Mouse (Mus musculus): ENCODE data around the gene Rgcc.
A peak's percentile ranks its signal among the peaks of the same experiment; 100 is the strongest.

Gene Rgcc

DNA sequence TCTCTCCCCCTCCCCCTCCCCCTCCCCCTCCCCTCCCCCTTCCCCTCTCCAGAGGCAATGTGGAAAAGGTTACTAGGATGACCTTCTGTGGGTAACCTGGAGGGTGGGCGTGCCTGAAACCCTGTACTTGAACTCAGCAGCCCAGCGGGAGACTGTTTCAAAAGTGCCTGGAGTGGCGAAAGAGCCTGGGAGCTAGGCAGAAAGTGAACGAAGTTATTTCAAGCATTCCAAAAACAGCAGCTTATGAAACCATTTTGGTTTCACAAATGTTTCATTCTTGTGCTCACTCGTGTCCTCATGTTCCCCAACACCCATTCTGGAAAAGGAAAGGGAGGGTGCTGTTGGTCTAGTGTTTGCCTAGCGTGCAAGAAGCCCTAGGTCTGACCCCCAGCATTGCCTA, 1.6 kb downstream of the Rgcc start:
- DNase-seq, result no peak

DNA sequence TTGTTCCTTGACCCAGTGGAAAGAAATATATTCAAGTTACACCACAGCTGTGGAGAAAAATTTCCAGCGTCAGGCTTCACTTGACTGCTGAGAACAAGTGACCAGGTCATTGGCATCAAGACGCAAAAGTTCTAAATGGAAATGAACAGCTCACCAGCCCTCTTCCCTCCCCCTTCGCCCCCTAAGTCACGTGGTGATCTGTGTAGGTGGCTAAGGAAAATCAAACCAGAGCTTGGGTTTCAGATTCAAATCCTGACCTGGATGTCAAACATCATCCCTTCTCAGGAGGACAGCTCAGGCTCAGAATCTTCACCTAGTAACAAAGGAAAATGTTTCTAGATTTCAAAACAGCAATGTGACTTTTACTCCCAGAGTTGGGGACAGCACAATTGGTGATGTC, 2.2 kb downstream of the Rgcc start:
- DNase-seq, result no peak

DNA sequence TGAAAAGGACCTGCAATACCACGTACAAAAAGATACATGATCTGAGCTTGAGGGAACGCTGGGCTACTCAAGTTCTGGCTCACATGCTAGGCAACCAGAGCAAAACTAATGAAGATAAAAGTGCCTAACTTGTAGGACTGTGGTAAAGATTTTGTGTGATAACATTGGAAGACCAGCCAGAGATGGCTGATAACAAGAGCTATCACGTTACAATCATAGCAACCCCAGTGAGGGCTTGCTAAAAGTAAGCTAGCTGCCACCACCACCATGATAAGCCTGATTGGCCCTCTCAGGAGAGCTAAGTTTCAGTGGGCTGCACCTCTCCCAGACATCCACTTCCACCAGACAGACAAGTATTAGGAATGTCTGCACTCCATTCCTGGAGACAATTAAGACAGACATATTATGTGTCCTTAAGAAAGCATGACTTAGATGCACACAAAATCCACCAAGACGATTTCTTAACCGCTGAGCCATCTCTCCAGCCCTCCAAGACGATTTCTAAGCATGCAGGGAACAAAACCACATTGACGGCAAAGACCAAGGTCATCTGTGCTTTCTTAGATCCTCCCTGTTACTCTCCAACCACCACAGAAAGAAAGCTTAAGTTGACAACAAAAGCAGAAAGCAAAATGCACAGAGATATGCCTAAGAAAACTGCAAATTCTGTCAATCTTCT, 3.0 kb downstream of the Rgcc start:
- no peak for DNase-seq

DNA sequence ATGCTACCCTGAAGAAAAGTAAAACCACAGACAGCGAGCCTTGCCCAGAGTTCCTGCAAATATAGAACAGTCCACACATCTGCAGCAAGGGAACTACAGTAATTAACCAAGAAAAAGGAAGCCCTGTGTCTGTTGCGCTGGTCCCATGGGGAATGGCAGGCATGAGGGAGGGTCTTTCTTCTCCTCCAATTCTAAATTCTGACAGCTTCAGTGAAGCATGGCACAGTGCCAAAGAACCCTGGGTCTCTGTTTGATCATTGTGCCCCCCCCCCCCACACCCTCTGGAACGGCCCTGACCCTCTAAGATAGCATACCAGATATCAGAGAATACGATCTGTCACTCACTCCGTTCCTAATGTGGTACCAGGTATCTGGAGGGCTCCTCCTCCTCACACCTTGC, 4.6 kb downstream of the Rgcc start:
- DNase-seq, result peak in 1 of 2 experiments; percentile 39

DNA sequence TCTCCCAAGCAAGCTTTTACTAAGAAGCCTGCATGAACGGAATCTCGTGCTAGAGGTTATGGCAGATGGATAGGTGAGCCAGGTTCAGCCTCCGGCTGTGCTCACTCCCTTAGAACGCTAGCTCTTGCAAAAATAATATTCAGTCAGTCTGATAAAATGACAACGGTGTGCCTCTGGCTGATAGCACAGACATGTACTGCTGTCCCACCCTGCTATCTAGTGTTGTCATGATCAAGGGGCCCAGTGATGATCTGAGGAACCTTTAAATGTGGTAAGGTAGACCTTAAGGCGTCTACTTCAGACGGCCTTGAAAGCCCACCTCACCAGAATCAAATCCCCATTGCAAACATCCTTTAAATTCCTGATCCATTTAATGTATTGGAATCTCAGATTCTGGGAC, 5.2 kb downstream of the Rgcc start:
- peak in 1 of 2 experiments; percentile 36 for DNase-seq

DNA sequence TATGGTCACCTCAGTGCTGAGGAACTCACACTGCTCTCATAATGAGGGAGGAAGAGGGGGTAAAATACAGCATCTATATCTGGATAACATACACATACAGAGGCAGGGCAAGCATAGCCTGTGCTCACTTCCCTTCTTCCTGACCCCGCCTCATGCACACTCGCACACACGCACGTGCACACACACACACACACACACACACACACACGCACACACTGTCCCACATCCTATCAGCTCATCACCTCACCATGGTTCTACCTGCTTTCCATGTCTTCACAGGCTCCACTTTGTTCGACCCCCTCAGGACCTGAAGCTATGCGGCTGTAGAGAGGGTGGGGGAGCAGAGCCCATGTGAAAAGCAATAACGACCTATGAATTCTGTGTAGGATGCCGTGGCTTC, 5.9 kb downstream of the Rgcc start:
- no peak for DNase-seq

DNA sequence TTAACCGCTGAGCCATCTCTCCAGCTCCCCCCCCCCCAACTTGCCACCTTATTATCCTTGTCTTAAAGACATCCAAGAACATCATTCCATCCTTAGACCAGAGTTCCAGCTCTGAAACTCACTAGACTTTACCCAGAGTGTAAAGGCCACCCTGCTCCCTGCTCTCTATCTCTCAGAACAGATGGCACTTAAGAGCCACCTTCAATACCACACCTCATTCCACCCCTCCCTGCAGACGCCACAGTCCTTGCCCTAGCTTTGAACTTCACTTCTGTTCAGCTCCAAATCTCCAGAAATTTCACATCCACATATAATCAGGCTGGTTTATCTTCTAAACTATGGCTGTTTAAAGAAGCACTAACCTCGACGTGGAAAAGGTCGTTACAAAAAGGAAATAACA, 6.5 kb downstream of the Rgcc start:
- DNase-seq, result no peak

DNA sequence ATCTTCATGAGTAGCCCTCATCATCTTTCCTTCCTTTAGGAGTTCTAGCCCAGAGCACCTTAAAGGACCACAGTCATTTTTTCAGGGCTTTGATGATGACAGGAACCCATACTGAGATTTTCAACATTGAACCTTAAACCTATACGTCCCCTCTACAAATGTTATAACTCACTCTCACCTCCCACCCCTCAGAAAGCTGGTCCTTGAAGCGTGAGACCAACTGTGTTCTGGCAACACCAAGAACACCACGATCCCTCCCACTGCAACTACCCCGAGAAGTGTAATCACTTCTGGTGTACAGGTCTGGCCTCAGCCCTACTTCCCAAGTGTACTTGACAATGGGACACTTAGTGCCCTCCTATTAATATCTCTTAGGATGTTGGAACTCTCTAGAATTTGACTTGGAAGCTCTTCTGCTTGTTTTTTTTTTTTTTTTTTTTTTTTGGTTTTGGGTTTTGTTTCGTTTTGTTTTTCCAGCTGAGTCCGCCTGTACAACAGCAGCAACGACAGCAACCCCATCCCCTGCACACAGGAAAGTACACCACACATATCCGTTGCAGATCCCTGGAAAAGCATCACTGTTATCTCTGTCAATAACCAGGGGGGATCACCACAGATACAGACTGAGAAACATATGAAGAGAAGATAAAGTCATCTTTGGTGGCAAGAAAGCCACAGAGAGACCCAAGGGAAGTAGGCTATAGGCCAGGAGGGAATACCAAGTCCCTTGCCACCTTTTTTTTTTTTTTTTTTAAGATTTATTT, 7.2 kb downstream of the Rgcc start:
- no peak for DNase-seq

DNA sequence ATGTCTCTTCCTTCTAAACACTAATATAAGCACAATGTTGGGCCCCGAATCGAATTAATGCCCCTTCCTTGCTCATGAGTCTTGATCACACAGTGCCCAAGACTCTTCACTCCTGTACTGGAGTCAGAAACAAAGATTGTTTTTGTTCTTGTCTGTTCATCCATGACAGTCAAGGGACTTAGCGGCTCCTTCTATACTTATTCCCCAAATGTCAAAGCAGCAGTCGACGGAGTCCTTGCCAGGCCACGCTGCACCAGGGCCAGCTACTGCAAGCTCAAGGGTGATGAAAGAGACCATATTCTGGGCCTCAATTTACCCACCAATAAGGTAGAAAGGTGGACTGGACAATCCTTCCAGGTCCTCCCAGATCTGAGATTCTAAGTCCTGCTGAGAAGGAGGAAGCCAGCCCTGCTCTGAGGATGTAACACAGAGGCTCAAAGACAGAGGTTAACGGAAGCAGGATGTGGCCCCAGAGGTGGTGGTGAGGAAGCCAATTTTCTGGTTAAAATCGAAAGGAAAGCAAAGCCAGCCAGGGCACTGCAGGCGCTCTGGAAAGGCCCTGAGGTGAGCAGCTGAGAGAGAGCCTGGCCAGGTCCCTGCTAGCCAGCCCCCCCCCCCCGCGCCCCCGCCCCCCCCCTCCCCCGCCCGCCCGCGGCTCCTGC, 8.2 kb downstream of the Rgcc start:
- peak; percentile 62 to 69 for DNase-seq

DNA sequence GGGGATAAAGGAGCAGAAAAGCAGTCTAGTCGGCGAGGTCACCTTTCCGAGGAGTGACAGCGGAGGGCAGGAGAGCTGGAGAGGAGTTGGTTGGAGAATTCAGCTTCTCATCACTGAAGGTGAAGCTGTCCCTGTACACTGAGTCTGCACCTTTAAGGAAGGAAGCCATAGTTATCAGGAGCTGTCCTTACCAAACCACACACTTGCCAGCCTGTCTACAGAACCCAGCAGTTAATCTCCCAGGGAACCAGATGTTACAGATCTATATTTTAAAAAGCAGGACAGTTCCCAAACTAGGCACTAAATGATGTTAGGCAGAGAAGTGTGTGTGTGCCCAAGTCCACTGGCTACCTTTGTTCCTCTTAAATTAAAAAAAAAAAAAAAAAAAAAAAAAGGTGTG, 9.8 kb downstream of the Rgcc start:
- DNase-seq, result no peak

DNA sequence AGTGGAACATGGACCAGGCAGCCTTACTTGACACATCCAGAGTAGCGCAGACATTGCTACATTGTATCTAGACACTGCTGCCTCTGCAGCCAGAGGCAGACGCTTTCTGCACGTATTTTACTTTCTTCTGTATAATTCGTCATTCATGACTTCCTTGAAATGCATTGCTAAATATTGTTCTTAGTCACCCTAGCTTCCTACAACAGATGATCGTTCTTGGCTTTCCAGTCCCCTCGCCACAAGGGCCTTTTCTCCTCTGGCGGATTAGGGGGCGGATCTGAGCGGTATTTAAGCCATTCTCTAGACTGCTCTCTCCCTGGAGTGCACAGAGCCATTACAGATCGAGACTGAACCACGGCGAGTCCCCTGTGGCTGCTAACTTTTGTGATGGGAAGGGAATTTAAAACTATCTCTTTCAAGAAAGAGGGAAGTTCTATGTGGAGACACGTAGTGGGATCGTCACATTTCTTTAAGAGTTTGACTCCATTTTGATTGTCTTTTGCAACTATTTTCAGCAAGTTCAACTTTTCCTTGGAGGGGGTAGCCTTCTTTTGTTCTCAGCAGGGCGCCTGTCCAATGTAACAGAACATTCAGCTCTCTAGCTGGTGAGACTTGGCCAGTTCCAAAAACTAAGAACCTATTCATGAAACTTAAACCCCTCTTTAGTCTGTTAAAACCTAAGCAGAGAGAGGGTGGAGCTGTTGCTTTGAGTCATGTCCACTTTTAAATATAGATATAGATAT, 10.6 kb downstream of the Rgcc start:
- DNase-seq, result no peak

DNA sequence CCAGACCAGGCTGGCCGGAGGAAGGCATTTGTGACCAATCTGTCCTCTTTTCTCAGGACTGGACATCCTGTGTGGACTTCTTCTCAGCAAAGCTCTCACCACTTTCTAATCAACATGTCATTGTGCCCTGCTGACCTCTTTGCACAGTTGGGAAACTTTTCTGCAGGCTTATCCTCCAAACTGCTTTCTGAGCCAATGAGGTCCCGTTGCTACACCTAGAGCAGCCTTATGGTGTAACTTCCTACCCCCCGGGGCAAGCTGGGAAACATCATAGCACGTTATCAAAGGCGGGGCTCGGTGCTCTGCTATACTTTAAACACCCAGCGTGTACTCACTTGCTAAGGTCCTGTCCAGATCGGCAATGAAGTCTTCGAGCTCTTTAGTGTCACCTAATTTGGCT, 11.5 kb downstream of the Rgcc start:
- DNase-seq, result no peak

DNA sequence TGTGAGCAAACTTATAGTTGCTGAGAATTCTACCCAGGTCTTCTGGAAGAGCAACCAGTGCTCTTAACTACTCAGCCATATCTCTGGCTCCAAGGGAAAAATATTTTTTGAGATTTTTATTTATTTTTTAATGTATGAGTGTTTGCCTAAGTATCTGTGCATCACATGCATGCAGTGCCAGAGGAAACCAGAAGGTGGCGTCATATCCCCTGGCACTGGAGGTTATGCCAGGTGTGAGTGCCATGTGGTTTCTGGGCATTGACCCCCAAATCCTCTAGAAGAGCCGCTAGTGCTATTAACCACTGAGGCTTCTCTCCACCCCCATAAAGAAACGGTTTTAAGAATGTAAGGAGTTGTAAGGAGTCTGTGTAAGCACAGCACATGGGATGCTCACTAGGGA, 13.2 kb downstream of the Rgcc start:
- DNase-seq, result peak in 1 of 2 experiments; percentile 42

DNA sequence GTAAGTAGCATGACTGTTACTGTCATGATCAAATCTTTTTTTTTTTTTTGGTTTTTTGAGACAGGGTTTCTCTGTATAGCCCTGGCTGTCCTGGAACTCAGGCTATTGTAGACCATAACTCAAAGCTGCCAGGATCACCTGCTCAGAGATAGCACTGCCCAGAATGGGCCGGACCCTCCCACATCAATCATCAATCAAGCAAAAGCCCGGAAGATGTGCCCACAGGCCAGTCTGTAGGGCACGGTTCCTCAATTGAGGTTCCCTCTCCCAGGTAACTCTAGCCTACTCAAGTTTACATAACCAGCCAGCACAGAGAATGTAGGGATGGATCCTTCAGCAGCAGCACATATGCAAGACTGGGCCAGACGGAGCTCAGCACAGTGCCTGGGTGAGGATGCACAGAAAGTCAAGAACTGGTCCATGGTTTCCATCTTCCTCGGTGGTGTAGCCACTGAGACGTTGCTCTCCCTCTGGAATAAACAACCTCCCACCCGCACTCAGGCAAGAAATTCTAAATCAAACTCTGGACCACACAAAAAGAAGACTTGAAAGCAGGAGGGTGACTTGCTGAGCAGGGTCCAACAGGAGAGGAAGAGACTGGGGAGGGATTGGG, 14.1 kb downstream of the Rgcc start:
- DNase-seq, result no peak

DNA sequence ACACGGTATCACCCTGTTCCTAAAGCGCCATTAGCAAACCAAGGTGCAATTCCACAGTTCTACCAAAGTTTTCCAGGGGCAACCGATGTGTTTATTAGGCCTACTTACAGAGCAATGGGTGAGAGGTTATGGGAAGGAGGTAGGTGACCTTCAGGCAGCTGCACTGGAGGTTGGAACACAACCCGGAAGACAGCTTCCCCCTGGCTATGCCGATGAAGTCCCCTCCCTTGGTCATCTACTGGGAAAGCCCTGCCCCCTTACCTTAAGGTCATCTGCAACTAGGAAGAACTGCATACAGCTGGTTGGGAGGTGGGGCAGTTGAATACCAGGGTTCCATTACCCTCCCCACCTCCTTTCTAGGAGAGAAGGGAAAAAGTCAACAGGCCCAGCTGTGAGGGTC, 15.9 kb downstream of the Rgcc start:
- DNase-seq, result no peak

DNA sequence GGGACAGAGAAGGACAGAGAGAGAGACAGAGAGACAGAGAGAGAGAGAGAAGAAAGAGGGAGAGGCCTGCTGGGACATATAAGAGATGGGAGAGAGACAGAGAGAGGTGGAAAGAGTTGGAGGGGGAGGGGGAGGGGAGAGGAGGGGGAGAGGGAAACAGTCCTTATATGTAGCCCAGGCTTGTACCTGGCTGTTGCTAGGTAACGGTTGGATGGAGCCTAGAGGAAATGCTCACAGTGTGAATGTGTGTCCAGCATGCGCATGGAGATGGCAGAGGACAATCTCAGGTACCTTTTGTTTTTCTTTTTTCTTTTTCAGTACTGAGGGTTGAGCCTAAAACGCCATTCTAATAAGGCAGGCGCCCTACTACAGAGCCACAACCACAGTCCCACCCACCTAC, 16.8 kb downstream of the Rgcc start:
- DNase-seq, result no peak

DNA sequence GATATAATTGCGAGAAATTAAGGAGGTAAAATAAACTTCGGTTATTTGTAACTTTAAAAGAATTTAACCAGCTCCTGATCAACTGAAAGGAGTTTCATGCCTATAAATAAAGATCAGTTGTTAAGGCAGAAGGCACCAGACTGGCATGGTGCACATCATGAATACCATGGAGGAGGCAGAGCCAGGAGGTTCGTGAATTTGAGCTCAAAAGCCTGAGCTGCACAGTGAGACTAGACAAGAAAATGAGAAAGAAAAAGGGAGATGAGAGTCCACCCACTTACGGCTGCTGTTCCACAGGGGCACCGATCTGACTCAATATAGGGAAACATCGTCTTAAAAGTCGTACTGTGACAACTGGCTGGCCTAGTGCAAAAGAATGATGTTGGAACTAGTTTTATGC, 17.5 kb downstream of the Rgcc start:
- DNase-seq, result no peak

DNA sequence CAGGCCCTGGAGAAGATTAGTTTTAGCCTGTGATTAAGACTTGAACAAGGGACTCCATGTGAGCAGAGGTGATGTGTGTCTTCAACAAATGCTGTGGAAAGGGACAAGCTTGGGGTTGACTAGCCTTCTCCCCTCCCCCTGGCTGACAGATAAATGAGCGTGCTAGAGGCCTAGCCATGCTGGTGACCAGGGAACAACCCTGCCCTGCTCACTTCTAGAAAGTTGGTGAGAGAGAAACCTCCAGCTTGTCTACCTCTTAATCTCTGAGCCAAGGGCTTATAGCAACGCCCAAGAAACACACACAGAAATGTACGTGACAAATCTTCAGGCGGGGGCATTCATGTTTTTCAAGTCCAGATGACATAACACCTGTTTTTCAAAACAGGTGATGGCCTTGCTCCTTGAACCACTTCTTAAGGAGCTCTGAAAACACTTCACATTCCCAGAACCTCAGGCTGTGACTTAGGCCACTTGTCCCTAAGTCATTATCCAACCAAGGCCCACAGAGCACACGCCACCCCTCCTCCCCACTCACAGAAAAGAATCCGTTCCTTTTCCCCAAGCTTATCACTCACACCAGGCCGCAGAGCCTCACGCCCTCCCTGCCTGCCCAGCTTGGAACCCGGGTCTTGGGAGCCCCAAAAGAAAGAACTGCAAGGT, 19.4 kb downstream of the Rgcc start:
- DNase-seq, result no peak

DNA sequence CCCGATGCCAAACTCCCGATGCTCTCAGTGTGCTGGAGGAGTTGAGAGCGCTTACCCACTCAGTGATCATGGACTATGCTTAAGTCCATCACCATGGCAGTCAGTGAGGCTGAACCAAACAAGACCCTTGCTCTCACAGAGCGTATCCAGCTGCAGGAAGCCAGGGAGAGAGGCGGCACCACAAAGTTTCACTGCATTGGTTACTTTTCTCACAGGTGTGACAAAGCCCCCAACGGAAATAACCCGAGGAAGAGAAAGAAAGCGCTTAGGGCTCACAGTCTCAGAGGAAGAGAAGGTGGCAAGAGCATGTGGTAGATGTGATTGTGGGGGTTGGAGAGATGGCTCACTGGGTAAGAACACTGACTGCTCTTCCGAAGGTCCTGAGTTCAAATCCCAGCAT, 21.0 kb downstream of the Rgcc start:
- DNase-seq, result no peak

DNA sequence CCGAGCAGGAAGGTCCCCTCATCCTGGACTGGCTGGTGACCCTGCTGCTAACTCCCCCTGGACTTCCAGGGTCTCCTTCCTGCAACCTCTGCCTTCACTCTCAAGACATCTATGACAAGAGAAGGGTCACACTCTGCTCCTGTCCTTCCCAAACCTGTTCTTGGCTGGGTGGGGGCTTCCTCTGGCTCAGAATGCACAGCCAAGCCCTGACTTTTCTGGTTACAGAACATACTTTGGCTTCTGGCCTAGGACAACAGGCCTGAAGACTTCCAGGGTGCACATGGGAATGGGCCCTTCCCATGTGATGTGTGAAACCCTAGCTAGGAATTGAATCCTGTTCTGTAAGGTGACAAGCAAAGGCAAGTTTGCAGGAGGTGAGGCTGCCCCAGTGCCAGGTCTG, 22.0 kb downstream of the Rgcc start:
- no peak for DNase-seq

DNA sequence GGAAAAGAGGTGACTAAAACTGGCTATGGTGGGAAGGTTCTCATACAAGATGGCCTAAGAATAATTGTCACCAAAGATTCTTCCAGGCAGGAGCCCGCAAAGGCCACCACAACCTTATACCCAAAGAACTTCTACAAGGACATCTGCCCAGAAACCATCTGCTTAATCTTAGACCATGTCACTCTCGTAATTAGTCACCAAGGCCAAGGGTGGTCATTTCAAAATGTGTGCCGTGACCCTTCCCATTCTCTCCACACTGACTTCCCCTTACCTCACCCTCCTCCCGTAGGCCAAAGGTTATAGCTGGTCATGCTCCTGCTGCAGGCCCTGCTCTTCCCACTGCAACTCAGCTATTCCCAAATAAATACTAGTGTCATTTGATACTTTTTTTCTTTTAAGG, 22.5 kb downstream of the Rgcc start:
- no peak for DNase-seq

DNA sequence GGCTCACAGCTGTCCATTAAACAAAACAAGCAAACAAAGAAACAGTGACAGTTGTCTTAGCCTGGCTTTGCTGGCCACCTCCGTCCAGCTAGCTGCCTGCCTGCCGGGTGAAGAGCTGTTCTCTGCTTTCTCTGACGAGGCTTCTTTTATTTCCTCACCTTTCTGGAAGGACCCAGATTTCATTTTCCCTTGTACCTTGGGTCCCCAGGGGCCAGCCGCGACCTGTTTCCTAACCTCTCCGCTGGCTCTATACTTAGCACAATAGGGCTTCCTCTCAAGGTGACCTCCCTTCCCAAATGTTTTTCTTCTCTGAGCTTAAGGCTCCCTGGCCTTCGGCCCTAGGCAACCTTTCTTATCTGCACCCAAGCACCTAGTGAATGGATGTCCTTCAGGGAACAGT, 23.5 kb downstream of the Rgcc start:
- no peak for DNase-seq
